Mouse (Mus musculus): ENCODE results near the gene March11. TPM values are rescaled to one million over a fixed set of nuclear protein-coding genes. Genes with fewer than 3 reads are reported as not detected.

The March11 gene
- polyA plus RNA-seq, 1 experiment from 2014 or later = 0.16 TPM

DNA sequence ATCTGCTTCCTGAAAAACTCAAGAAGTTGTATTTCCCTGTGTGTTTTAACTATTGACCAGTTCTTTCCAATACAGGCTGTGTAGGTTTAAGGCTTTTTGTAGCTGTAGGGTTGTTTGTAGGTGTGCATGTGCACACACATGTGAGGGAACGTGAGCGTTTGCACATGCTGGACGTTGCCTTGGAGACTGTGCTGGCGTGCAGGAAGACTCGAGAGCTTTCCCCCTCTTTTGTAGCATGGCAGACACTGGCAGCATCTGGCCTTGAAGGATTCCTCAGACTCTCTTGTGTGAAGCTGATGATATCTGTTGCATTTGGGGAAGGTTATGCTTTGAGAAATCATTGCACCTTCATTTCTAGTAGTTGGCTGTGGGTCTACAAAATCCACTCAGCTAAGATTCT, 35.5 kb downstream of the March11 start:
- Histone ChIP-seq H3K4me1 (ENCODE audit: control insufficient read depth, insufficient read depth, low read length) (no peaks in the 10 kb centered on the region), H3K36me3 (ENCODE audit: control insufficient read depth, insufficient read depth, low read length) (no peaks in the 10 kb centered on the region), H3K9ac (ENCODE audit: low read depth, low read length) (no peak overlapping the region), H3K27ac (ENCODE audit: low read length) (no peak overlapping the region), H3K4me2 (ENCODE audit: low read depth, low read length) (no peak overlapping the region), H3K4me3 (ENCODE audit: low read length) (no peak overlapping the region), H3K9me3 (ENCODE audit: control insufficient read depth, low read length) (no peaks in the 10 kb centered on the region), H3K27me3 (replicated peaks; ENCODE audit: control insufficient read depth, insufficient read depth, low read length) (no peaks in the 10 kb centered on the region)
- 81% methylated on average over 5 of the region's 5 CpGs for WGBS
- ATAC-seq = no peak

DNA sequence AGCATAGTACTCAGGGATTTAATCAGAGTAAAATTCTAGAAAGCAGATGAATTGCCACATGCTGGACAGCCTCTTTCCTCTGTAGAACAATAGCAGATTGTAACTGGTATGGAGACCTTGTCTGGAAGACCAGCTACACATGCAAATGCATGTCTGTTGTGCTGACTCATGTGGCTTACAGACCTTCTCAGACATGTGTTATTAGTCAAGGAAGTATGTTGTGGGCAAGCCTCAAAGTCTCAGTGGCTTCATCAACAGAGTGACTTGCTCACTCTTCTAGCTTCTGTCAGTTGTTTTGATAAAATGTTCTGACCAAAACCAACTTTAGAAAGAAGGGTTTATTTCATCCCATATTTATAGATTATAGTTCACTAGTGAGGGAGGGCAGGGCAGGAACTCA, 44.8 kb downstream of the March11 start:
- no peak overlapping the region for H3K27ac ChIP-seq (ENCODE audit: low read length)
- H3K4me3 ChIP-seq (ENCODE audit: low read length) = no peak overlapping the region
- no peak for ATAC-seq

DNA sequence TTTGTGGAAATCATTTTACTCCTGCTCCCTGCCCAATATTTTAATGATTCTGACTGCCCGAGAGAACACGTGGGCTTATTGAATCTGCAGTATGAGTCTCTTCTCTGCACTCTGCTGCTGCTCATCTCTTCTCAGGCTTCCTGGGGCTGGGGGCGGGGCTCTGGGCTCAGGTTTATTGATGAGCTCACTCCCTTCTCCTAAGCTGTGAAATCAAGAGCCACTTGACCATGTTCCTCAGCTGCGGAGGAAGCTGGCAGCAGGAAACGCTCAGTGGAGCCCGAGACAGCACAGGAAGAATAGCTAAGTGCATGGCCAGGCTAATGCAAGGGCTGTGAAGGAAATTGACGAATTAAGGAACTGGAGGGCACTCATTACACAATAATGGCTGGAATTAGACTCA, 56.5 kb downstream of the March11 start:
- no peak overlapping the region for H3K9ac ChIP-seq (ENCODE audit: low read depth, low read length)
- H3K36me3 ChIP-seq (ENCODE audit: control insufficient read depth, insufficient read depth, low read length) = no peaks in the 10 kb centered on the region
- no peaks in the 10 kb centered on the region for H3K9me3 ChIP-seq (ENCODE audit: control insufficient read depth, low read length)
- no peak overlapping the region for H3K27ac ChIP-seq (ENCODE audit: low read length)
- no peaks in the 10 kb centered on the region for H3K27me3 ChIP-seq (replicated peaks; ENCODE audit: control insufficient read depth, insufficient read depth, low read length)
- ATAC-seq = peak; percentile 38; the same call in 1 of the 2 replicates
- H3K4me2 ChIP-seq (ENCODE audit: low read depth, low read length) = no peak overlapping the region
- no peak overlapping the region for H3K4me3 ChIP-seq (ENCODE audit: low read length)
- 17% methylated on average over 7 of the region's 7 CpGs for WGBS
- 0 out of 2 replicates have a peak, but pooled peaks cover 3% of the 10 kb centered on the region for H3K4me1 ChIP-seq (ENCODE audit: control insufficient read depth, insufficient read depth, low read length)

More for the DNA sequence above, 44.8 kb downstream of the March11 start:
- Histone ChIP-seq H3K36me3 (ENCODE audit: control insufficient read depth, insufficient read depth, low read length) (no peaks in the 10 kb centered on the region), H3K9ac (ENCODE audit: low read depth, low read length) (no peak overlapping the region), H3K27me3 (replicated peaks; ENCODE audit: control insufficient read depth, insufficient read depth, low read length) (no peaks in the 10 kb centered on the region), H3K4me1 (ENCODE audit: control insufficient read depth, insufficient read depth, low read length) (no peaks in the 10 kb centered on the region), H3K9me3 (ENCODE audit: control insufficient read depth, low read length) (no peaks in the 10 kb centered on the region), H3K4me2 (ENCODE audit: low read depth, low read length) (no peak overlapping the region)

DNA sequence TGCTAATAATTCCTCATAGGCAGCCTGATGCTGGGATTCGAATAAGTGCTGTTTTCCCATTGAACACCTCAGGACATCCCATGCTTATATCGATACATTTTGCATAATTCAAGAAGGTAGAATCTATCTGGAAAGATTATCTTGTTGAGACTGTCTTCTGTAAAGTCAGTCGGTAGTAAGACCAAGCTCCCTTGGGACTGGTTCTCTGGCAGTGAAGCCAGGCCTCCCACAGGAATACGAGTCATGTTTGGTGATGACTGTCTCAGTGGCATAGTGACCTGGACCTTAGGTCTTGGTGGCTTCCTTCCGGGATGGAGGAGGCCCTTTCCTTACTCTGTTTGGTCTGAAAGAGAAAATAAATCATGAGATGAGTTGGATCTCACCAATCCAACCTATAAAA, 57.7 kb downstream of the March11 start:
- 0 out of 2 replicates have a peak, but pooled peaks cover 3% of the 10 kb centered on the region for H3K4me1 ChIP-seq (ENCODE audit: control insufficient read depth, insufficient read depth, low read length)
- no peaks in the 10 kb centered on the region for H3K36me3 ChIP-seq (ENCODE audit: control insufficient read depth, insufficient read depth, low read length)
- no peak overlapping the region for H3K4me3 ChIP-seq (ENCODE audit: low read length)
- H3K27me3 ChIP-seq (replicated peaks; ENCODE audit: control insufficient read depth, insufficient read depth, low read length) = no peaks in the 10 kb centered on the region
- no peak overlapping the region for H3K27ac ChIP-seq (ENCODE audit: low read length)
- no peak for ATAC-seq
- H3K9me3 ChIP-seq (ENCODE audit: control insufficient read depth, low read length) = no peaks in the 10 kb centered on the region
- H3K9ac ChIP-seq (ENCODE audit: low read depth, low read length) = no peak overlapping the region
- WGBS = 86% methylated on average over 5 of the region's 5 CpGs
- no peak overlapping the region for H3K4me2 ChIP-seq (ENCODE audit: low read depth, low read length)

DNA sequence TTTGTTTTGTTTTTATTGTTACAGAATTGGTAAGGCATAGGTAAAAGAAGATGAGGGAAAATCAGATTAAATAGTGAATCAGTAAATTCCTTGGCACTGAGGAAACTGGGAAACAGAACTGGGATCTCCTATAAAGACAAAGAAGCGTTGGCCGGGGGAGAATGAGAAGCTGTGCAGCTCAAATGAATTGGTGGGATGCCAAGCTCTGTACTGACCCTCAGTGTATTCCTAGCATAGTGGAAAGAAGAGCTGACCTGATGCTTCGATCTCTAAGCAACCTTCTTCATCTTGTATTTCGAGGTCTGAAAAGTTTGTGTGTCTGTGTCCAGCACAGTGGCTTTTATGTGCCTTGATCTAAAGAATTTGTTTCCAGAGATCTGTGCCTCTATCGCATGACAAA, 64.9 kb downstream of the March11 start:
- Histone ChIP-seq H3K9me3 (ENCODE audit: control insufficient read depth, low read length) (no peaks in the 10 kb centered on the region), H3K4me1 (ENCODE audit: control insufficient read depth, insufficient read depth, low read length) (no peaks in the 10 kb centered on the region), H3K4me3 (ENCODE audit: low read length) (no peak overlapping the region), H3K9ac (ENCODE audit: low read depth, low read length) (no peak overlapping the region), H3K4me2 (ENCODE audit: low read depth, low read length) (no peak overlapping the region), H3K36me3 (ENCODE audit: control insufficient read depth, insufficient read depth, low read length) (no peaks in the 10 kb centered on the region), H3K27me3 (replicated peaks; ENCODE audit: control insufficient read depth, insufficient read depth, low read length) (no peaks in the 10 kb centered on the region), H3K27ac (ENCODE audit: low read length) (no peak overlapping the region)
- no peak for ATAC-seq
- WGBS = 91% methylated on average over 5 of the region's 5 CpGs

DNA sequence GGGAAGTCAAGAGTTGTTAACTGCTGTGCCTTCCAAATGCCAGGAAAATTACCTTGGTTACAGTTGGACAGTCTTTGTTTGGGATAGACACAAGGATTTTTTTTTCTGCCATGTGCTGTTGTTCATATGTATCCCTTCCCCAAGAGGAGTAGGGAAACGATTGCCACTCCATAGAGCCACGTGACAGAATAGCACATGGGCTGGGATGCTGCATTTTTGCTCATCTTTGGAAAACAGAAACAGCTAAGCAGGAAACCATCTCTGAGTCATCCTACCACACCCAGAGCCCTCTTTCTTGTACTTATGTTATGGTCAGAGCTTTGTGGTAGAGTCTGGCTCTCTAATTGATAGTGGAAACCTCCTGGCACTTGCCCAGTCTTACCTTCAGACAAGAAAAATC, 65.4 kb downstream of the March11 start:
- 74% methylated on average over 2 of the region's 2 CpGs for WGBS
- Histone ChIP-seq H3K4me3 (ENCODE audit: low read length) (no peak overlapping the region), H3K4me1 (ENCODE audit: control insufficient read depth, insufficient read depth, low read length) (no peaks in the 10 kb centered on the region), H3K9me3 (ENCODE audit: control insufficient read depth, low read length) (no peaks in the 10 kb centered on the region), H3K27ac (ENCODE audit: low read length) (no peak overlapping the region), H3K4me2 (ENCODE audit: low read depth, low read length) (no peak overlapping the region), H3K9ac (ENCODE audit: low read depth, low read length) (no peak overlapping the region), H3K36me3 (ENCODE audit: control insufficient read depth, insufficient read depth, low read length) (no peaks in the 10 kb centered on the region), H3K27me3 (replicated peaks; ENCODE audit: control insufficient read depth, insufficient read depth, low read length) (no peaks in the 10 kb centered on the region)
- ATAC-seq = no peak

DNA sequence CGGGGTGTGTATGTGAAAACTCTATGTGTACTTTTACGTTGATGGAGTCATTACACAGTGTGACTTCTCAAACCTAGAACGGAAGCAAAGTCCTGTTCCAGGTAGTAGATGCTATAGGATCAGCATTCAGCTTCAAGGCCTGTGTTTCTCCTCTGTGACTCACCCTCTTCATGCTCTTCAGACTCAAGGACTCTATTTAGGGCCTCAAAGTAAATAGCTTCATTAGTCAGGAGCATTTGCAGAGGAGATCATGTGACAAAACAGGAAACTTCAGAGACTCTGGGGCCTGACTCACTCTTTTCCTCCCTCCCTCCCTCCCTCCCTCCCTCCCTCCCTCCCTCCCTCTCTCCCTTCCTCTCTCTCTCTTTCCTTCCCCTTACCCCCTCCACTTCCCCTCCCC, 66.1 kb downstream of the March11 start:
- no peaks in the 10 kb centered on the region for H3K4me1 ChIP-seq (ENCODE audit: control insufficient read depth, insufficient read depth, low read length)
- 92% methylated on average over 3 of the region's 3 CpGs for WGBS
- no peak overlapping the region for H3K4me3 ChIP-seq (ENCODE audit: low read length)
- no peak overlapping the region for H3K4me2 ChIP-seq (ENCODE audit: low read depth, low read length)
- H3K9ac ChIP-seq (ENCODE audit: low read depth, low read length) = no peak overlapping the region
- H3K9me3 ChIP-seq (ENCODE audit: control insufficient read depth, low read length) = no peaks in the 10 kb centered on the region
- no peaks in the 10 kb centered on the region for H3K27me3 ChIP-seq (replicated peaks; ENCODE audit: control insufficient read depth, insufficient read depth, low read length)
- H3K36me3 ChIP-seq (ENCODE audit: control insufficient read depth, insufficient read depth, low read length) = no peaks in the 10 kb centered on the region
- no peak overlapping the region for H3K27ac ChIP-seq (ENCODE audit: low read length)
- ATAC-seq = no peak

DNA sequence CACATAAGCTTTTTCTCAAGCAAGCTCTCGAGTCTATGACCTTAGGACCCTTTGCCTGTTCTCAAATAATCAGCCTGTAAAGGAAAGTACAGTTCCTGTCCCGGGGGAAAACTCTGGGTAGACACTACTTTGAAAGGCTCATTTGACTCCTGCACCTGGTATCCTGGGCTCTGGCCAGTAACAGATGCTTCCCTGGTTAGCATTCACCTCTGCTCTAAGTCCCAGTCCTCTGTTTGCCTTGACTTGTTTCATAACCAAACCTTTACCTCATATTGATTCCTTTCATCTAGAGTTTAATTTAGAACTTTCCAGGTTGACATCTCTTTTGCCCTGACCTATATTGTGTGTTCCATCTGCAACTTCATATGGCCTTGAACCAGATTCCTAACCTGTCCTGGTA, 68.5 kb downstream of the March11 start:
- Histone ChIP-seq H3K9me3 (ENCODE audit: control insufficient read depth, low read length) (no peaks in the 10 kb centered on the region), H3K36me3 (ENCODE audit: control insufficient read depth, insufficient read depth, low read length) (no peaks in the 10 kb centered on the region), H3K4me1 (ENCODE audit: control insufficient read depth, insufficient read depth, low read length) (no peaks in the 10 kb centered on the region), H3K4me3 (ENCODE audit: low read length) (no peak overlapping the region), H3K27ac (ENCODE audit: low read length) (no peak overlapping the region), H3K27me3 (replicated peaks; ENCODE audit: control insufficient read depth, insufficient read depth, low read length) (no peaks in the 10 kb centered on the region), H3K9ac (ENCODE audit: low read depth, low read length) (no peak overlapping the region), H3K4me2 (ENCODE audit: low read depth, low read length) (no peak overlapping the region)
- 60% methylated on average over 2 of the region's 2 CpGs for WGBS
- no peak for ATAC-seq

DNA sequence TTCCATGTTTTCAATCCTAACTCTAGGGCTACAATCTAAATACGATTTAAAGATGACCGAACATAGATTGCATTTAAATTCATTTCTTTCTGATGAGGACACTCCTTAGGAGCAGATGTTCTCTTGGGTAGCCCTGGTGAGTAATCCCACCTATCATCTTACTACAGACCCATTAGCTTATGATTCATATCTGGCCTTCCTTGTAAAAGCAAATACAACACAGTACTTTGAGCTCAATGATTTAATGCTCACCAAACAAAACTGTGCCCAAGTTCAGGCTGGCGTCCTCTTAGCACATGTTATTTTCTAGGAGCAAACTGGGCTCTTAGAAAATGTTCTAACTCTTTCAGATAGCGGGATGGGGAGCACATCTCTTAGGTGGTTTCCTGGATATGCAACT, 70.0 kb downstream of the March11 start:
- Histone ChIP-seq H3K27ac (ENCODE audit: low read length) (no peak overlapping the region), H3K27me3 (replicated peaks; ENCODE audit: control insufficient read depth, insufficient read depth, low read length) (no peaks in the 10 kb centered on the region), H3K4me1 (ENCODE audit: control insufficient read depth, insufficient read depth, low read length) (no peaks in the 10 kb centered on the region), H3K9ac (ENCODE audit: low read depth, low read length) (no peak overlapping the region), H3K4me3 (ENCODE audit: low read length) (no peak overlapping the region), H3K9me3 (ENCODE audit: control insufficient read depth, low read length) (no peaks in the 10 kb centered on the region), H3K4me2 (ENCODE audit: low read depth, low read length) (no peak overlapping the region), H3K36me3 (ENCODE audit: control insufficient read depth, insufficient read depth, low read length) (no peaks in the 10 kb centered on the region)
- ATAC-seq = no peak
- 70% methylated on average over 4 of the region's 4 CpGs for WGBS

DNA sequence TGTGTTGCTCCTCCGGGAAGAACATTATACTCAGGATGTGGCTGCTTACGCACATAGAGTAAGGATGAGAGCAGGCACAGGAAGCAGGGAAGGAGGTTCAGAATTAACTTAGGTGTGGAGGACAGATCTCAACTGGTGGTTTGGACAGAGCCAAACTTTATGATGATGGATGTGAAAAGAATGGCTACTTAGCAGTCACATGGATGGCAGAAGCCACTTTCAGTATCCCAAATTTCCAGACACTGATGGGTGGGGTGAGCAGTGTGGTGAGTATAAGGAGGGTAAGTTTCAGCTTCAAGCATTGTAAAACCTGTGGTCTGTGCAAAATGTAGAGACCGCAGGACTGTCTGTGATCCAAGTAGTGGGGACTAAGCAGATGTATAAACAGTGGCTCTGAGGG, 71.0 kb downstream of the March11 start:
- Histone ChIP-seq H3K36me3 (ENCODE audit: control insufficient read depth, insufficient read depth, low read length) (no peaks in the 10 kb centered on the region), H3K4me3 (ENCODE audit: low read length) (no peak overlapping the region), H3K27me3 (replicated peaks; ENCODE audit: control insufficient read depth, insufficient read depth, low read length) (no peaks in the 10 kb centered on the region), H3K4me2 (ENCODE audit: low read depth, low read length) (no peak overlapping the region), H3K4me1 (ENCODE audit: control insufficient read depth, insufficient read depth, low read length) (no peaks in the 10 kb centered on the region), H3K9me3 (ENCODE audit: control insufficient read depth, low read length) (no peaks in the 10 kb centered on the region), H3K27ac (ENCODE audit: low read length) (no peak overlapping the region), H3K9ac (ENCODE audit: low read depth, low read length) (no peak overlapping the region)
- no peak for ATAC-seq
- WGBS = 73% methylated on average over 3 of the region's 3 CpGs

Data from intestine, embryonic 16.5 days (tissue).